Mouse (Mus musculus) C2C12 (cell line): Measurements from ENCODE around the gene Gm4491. TPM values are rescaled to one million over a fixed set of nuclear protein-coding genes. Genes with fewer than 3 reads are reported as not detected.

Experiments
- H3K27me3 ChIP-seq: one replicate; pipeline ENCODE4 v1.6.1; 2011; ENCODE audit not compliant: control insufficient read depth, insufficient read depth, insufficient read length
- H3K36me3 ChIP-seq: one replicate; pipeline ENCODE4 v1.6.1; 2011; ENCODE audit not compliant: control insufficient read depth, insufficient read depth
- H3K4me3 ChIP-seq: one replicate; pipeline ENCODE4 v1.5.1; 2011; ENCODE audit warnings: mild to moderate bottlenecking, control low read depth; ENCODE audit not compliant: poor library complexity, insufficient read depth, severe bottlenecking
- H3K79me2 ChIP-seq: one replicate; pipeline ENCODE4 v1.6.1; 2011; ENCODE audit not compliant: control insufficient read depth, insufficient read depth
- H3K79me3 ChIP-seq: one replicate; pipeline ENCODE4 v1.6.1; 2011; ENCODE audit warnings: low read depth, control low read depth
- H3ac ChIP-seq: one replicate; pipeline ENCODE3; 2011; ENCODE audit warnings: low read depth; ENCODE audit not compliant: control insufficient read depth, insufficient read length
- CEBPB ChIP-seq: IDR thresholded peaks from one replicate; pipeline ENCODE4 v1.6.1; 2011; ENCODE audit warnings: low read depth, mild to moderate bottlenecking, control low read depth, moderate library complexity
- CTCF ChIP-seq: IDR thresholded peaks from one replicate; pipeline ENCODE4 v1.5.1; 2011; ENCODE audit not compliant: control insufficient read depth, insufficient read depth, insufficient read length
- FOSL1 ChIP-seq: IDR thresholded peaks from one replicate; pipeline ENCODE4 v1.8.0; 2011; ENCODE audit warnings: mild to moderate bottlenecking, low read length; ENCODE audit not compliant: poor library complexity, insufficient read depth, severe bottlenecking
- MAX ChIP-seq: IDR thresholded peaks from one replicate; pipeline ENCODE4 v1.6.1; 2011; ENCODE audit warnings: mild to moderate bottlenecking, control low read depth
- MYOD1 ChIP-seq: IDR thresholded peaks from one replicate; pipeline ENCODE4 v1.6.1; 2011; ENCODE audit warnings: low read depth; ENCODE audit not compliant: control insufficient read depth, insufficient read length
- MYOG ChIP-seq: IDR thresholded peaks from one replicate; pipeline ENCODE4 v1.6.1; 2011; ENCODE audit not compliant: control insufficient read depth, insufficient read length; ENCODE audit errors: extremely low read depth
- USF1 ChIP-seq: IDR thresholded peaks from one replicate; pipeline ENCODE4 v1.6.1; 2011; ENCODE audit warnings: low read depth, mild to moderate bottlenecking, control low read depth, moderate library complexity
- polyA plus RNA-seq: library from polyadenylated mRNA; unstranded; fragments of >200 nt; fragmentation: generic; extraction: Trizol; gene quantifications from one replicate; pipeline ENCODE4 v1.2.1, GENCODE M21; 2012; ENCODE audit warnings: missing spikeins

Gene Gm4491
- polyA plus RNA-seq, 1 experiment, result not detected

DNA sequence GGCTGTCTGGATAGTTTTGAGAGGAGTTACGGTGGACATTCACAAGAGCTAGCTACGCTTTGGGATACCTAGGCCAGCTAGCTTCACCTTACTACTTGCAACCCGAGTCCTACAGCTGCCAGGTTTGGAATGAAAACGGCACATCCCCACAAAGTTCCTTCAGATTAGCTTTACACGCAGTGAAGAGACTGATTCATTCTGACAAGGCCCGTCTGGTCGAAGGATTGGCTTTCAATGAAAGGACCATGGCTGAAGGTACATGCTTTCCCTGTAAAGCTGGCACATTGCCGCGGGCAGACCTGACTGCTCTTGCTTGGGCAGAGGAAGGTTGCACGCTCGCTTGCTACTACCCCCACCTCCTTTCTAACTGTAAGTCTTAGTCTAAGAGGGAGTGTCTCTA, 10.0 kb downstream of the Gm4491 start:
- no peak overlapping the region for H3K4me3 ChIP-seq
- no peaks in the 10 kb centered on the region for H3K36me3 ChIP-seq
- peaks cover 47% of the 10 kb centered on the region for H3K27me3 ChIP-seq
- no peak overlapping the region for H3ac ChIP-seq
- TF ChIP-seq CEBPB, result no peak
- no peak for TF ChIP-seq CTCF
- TF ChIP-seq MYOD1, result no peak
- TF ChIP-seq USF1, result no peak
- TF ChIP-seq MYOG, result no peak
- TF ChIP-seq MAX, result no peak
- TF ChIP-seq FOSL1, result no peak
- H3K79me2 ChIP-seq, result no peaks in the 10 kb centered on the region
- no peaks in the 10 kb centered on the region for H3K79me3 ChIP-seq

DNA sequence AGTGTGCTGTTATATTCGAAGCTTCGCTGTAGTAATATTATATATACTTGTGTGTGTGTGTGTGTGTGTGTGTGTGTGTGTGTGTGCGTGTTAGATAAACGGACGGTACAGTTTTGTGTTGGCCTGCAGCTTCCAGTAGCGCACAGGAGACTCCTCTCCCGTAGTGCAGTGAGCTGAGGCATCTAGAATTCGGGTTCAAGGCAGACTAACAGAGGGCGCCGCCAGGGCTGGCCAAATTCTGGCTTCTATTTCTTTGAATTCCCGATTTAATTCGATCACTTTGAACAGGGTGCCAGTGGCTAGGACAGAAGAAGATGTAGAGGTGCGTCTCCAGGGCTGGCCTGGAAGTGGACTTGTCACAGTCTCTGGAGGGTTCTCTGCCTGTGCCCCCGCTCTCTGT, 10.6 kb downstream of the Gm4491 start:
- H3ac ChIP-seq, result no peak overlapping the region
- no peak overlapping the region for H3K4me3 ChIP-seq
- no peaks in the 10 kb centered on the region for H3K79me2 ChIP-seq
- no peaks in the 10 kb centered on the region for H3K36me3 ChIP-seq
- TF ChIP-seq FOSL1 (no peak), MYOG (no peak), USF1 (no peak)
- H3K27me3 ChIP-seq, result peaks cover 47% of the 10 kb centered on the region
- no peaks in the 10 kb centered on the region for H3K79me3 ChIP-seq

DNA sequence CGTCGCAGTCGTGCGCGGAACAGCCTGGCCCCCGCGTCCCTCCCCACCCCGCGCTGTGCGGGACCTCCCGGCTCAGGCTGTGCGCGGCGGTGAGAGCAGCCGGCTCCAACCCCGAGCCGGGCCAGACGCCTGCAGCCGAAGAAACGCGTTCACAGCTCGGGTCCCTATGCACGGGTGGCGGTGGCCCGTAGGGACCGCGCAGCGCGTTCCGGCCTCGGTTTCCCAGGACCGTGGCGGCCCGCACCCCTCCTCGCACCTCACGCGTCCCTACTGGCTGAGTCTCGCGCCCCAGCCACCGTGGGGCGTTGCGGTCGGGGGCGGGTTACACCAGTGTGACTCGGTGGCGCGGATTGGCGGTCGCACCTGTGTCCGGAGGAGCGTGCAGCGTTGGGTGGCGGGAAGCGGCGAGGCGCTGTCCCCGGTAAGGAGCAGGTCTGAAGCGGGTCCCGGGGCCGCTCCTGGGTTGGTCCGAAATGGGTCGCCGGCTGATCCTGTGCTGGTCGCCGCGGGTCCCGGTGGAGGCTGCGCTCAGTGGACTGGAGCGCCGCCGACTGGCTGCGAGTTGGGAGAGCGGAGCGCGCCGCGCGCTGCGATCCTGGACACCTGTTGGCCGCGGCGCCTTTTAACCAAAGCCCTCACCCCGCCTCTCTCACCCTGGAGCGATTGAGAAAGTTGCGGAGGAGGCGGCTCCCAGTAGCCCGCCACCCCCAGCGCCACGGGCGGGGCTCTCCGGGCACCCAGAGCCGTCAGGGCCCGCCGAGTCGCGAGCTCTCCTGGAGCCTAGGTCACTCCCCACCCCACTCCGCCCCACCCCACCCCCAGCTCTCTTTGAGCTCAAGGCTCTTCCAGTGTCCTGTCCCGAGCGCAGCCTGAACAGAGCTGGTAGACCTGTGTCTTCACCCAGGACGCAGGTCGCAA, 11.3 kb downstream of the Gm4491 start, which contains the start of gene Gjb2:
Gjb2 (minus strand) TSS at position 597 of the 918 bp plus-strand sequence.
- H3K36me3 ChIP-seq, result no peaks in the 10 kb centered on the region
- H3K79me2 ChIP-seq, result no peaks in the 10 kb centered on the region
- TF ChIP-seq CEBPB (no peak), FOSL1 (no peak), MYOD1 (no peak), MAX (no peak), MYOG (no peak), USF1 (no peak), CTCF (no peak)
- H3K27me3 ChIP-seq, result peaks cover 47% of the 10 kb centered on the region
- no peak within 1 kb of the TSS for H3ac ChIP-seq
- no peak within 1 kb of the TSS for H3K4me3 ChIP-seq
- no peaks in the 10 kb centered on the region for H3K79me3 ChIP-seq

DNA sequence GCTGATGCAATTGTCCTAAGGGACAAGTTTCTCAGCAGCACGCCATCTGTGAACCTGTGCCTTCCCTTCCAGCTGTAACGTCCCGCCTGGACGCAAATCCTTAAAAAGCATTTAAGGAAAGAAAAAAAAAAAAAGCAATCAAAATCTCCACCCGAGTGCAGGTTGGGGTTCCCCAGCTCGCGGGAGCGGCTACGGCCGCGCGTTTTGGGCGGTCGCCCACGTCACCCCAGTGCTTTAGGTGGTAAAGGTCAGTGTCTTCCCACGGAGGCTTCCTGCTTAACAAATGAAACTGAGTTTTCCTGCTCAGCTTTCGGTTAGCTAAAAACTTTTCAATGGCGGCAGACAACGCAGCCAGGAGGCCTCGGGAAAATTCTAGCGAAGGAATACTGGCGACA, 12.0 kb downstream of the Gm4491 start:
- TF ChIP-seq USF1 (no peak), FOSL1 (no peak), MYOD1 (no peak), MAX (no peak), MYOG (no peak), CEBPB (no peak)

DNA sequence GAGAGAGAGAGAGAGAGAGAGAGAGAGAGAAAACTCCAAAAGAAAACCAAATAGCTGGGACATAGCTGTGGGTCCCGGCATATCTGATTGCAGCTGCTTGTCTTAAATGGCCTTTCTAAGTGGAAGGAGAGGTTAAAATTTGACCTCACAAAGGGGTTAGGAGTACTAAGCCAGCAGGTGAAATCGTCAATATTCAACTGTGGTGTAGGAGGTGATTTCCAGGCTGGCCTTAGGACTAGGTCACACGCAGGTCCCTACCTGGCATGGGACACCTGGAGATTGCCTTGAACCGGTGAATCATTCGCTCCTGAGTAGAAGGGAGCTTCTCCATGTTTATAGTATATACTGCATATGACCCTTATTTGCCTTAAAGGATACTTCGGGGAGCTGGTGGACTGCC, 12.6 kb downstream of the Gm4491 start:
- no peaks in the 10 kb centered on the region for H3K36me3 ChIP-seq
- peaks cover 47% of the 10 kb centered on the region for H3K27me3 ChIP-seq
- H3K79me3 ChIP-seq, result no peaks in the 10 kb centered on the region
- no peaks in the 10 kb centered on the region for H3K79me2 ChIP-seq
- no peak overlapping the region for H3ac ChIP-seq
- TF ChIP-seq FOSL1 (no peak), MYOG (no peak), MAX (no peak), CTCF (no peak), MYOD1 (no peak), CEBPB (no peak), USF1 (no peak)
- no peak overlapping the region for H3K4me3 ChIP-seq

More for the DNA sequence above, 12.0 kb downstream of the Gm4491 start:
- no peak overlapping the region for H3ac ChIP-seq
- H3K79me2 ChIP-seq, result no peaks in the 10 kb centered on the region
- no peaks in the 10 kb centered on the region for H3K79me3 ChIP-seq
- H3K4me3 ChIP-seq, result no peak overlapping the region
- no peaks in the 10 kb centered on the region for H3K36me3 ChIP-seq
- peaks cover 47% of the 10 kb centered on the region for H3K27me3 ChIP-seq
